18 mouse cellular contexts compared by ENCODE assay signal in genomic region chr6:113492101-113492864, GRCm38 (mm10). TPM values are rescaled to one million over a fixed set of nuclear protein-coding genes. Genes with fewer than 3 reads are reported as not detected.
DNase-seq lines count a peak whose midpoint lies in the region; TF ChIP-seq lines count a peak whose summit lies in the region.
"Had no signal": no experiment of that assay in that cellular context is flagged by ENCODE, and none has a peak within 500 bp of the region (broad histone marks: within the 10 kb centered on the region; RNA-seq: fewer than 3 reads in every experiment).

No protein-coding gene starts in this region.

- H3K9ac ChIP-seq in ES-Bruce4 (ENCODE audit: low read depth, poor library complexity, severe bottlenecking): no peak overlapping the region
- H3K9ac ChIP-seq: hindbrain, embryonic 15.5 days; liver, embryonic 15.5 days; midbrain, embryonic 13.5 days had no signal

- TF ChIP-seq POLR2A in ES-Bruce4 (IDR thresholded peaks at IDR 0.05; ENCODE audit: insufficient read depth, low read length): no peak

- no peak for TF ChIP-seq CTCF in ES-Bruce4 (IDR thresholded peaks at IDR 0.05; ENCODE audit: low read depth, low read length)

- H3K27ac ChIP-seq in ES-Bruce4 (ENCODE audit: insufficient read depth, low read length): no peak overlapping the region
- H3K27ac ChIP-seq: hindbrain, embryonic 15.5 days; liver, embryonic 15.5 days; midbrain, embryonic 13.5 days had no signal

- no peaks in the 10 kb centered on the region for H3K9me3 ChIP-seq in ES-Bruce4 (replicated peaks; ENCODE audit: control insufficient read depth, insufficient read depth, low read length, poor library complexity, severe bottlenecking)
- H3K9me3 ChIP-seq: hindbrain, embryonic 15.5 days; liver, embryonic 15.5 days; midbrain, embryonic 13.5 days had no signal

- no peaks in the 10 kb centered on the region for H3K36me3 ChIP-seq in ES-Bruce4 (ENCODE audit: control insufficient read depth, insufficient read depth, low read length, poor library complexity, severe bottlenecking)
- H3K36me3 ChIP-seq: liver, embryonic 15.5 days had no signal

- peak; percentile 58 to 71 for DNase-seq in frontal cortex, postnatal 36 days (ENCODE audit: low spot score in 2 of 2)
- DNase-seq in frontal cortex, postnatal 14 days (ENCODE audit: low spot score in 2 of 2): no peak
- DNase-seq in layer of hippocampus, postnatal 25 days (ENCODE audit: extremely low spot score in 1 of 2, low spot score in 1 of 2): peak; percentile 34 to 37
- DNase-seq in right cerebral cortex, adult 2 months (ENCODE audit: low spot score in 2 of 2): peak; percentile 70 to 79
- no peak for DNase-seq in kidney, postnatal 4 days
- no peak for DNase-seq in kidney, postnatal 14 days
- DNase-seq: adrenal gland, postnatal 36 days; cerebellum, adult 9-10 months; gastrocnemius, postnatal 25 days; kidney, adult 11 months; kidney, postnatal 36 days; thymus, postnatal 36 days had no signal

- peak overlapping the region; percentile 20 for H3K4me3 ChIP-seq in ES-Bruce4 (ENCODE audit: low read depth, low read length)
- H3K4me3 ChIP-seq: hindbrain, embryonic 15.5 days; liver, embryonic 15.5 days; midbrain, embryonic 13.5 days had no signal

- TF ChIP-seq EP300 in ES-Bruce4 (IDR thresholded peaks at IDR 0.05; ENCODE audit: insufficient read depth, low read depth, low read length): no peak

- H3K27me3 ChIP-seq in ES-Bruce4 (ENCODE audit: control insufficient read depth, insufficient read depth, low read length, poor library complexity, severe bottlenecking): no peaks in the 10 kb centered on the region
- H3K27me3 ChIP-seq: CH12.LX had no signal

- H3K4me1 ChIP-seq in ES-Bruce4 (ENCODE audit: control insufficient read depth, insufficient read depth, low read length): peaks cover 8% of the 10 kb centered on the region

RNA-seq across cellular contexts. Expression of gene Creld1, which starts 9.2 kb away (rescaled TPM):
- 23.2 and 30.7 TPM in 2 replicates for polyA plus RNA-seq in ES-Bruce4 (2011; ENCODE audit: insufficient read depth, insufficient read length, low read depth, missing spikeins)
- total RNA-seq in layer of hippocampus, postnatal 25 days (2021): 100 to 1,000 TPM; 104 to 117 TPM

RNA-seq across cellular contexts. Expression of gene Prrt3, which starts 9.4 kb away (rescaled TPM):
- polyA plus RNA-seq in ES-Bruce4 (2011; ENCODE audit: insufficient read depth, insufficient read length, low read depth, missing spikeins): 0.51 TPM in 1 of 2 replicates, not detected in the other
- total RNA-seq in layer of hippocampus, postnatal 25 days (2021): 10 to 100 TPM; 54.7 to 57.0 TPM
- total RNA-seq: CH12.LX; megakaryocyte progenitor cell, adult 5-6 weeks had no signal

RNA-seq across cellular contexts. Expression of gene Il17rc, which starts 21.1 kb away (rescaled TPM):
- 3.3 TPM in 2 replicates for polyA plus RNA-seq in ES-Bruce4 (2011; ENCODE audit: insufficient read depth, insufficient read length, low read depth, missing spikeins)
- total RNA-seq in layer of hippocampus, postnatal 25 days (2021): 1 to 10 TPM; 6.0 to 6.3 TPM
- total RNA-seq: CH12.LX; megakaryocyte progenitor cell, adult 5-6 weeks had no signal

RNA-seq across cellular contexts. Expression of gene Il17re, which starts 34.0 kb away (rescaled TPM):
- polyA plus RNA-seq in ES-Bruce4 (2011; ENCODE audit: insufficient read depth, insufficient read length, low read depth, missing spikeins): 3.1 and 4.9 TPM in 2 replicates
- total RNA-seq in layer of hippocampus, postnatal 25 days (2021): under 1 TPM; 0.22 to 0.52 TPM

RNA-seq across cellular contexts. Expression of gene Emc3, which starts 39.2 kb away (rescaled TPM):
- 28.4 and 33.5 TPM in 2 replicates for polyA plus RNA-seq in ES-Bruce4 (2011; ENCODE audit: insufficient read depth, insufficient read length, low read depth, missing spikeins)
- 10 to 100 TPM; 76.8 to 85.4 TPM for total RNA-seq in layer of hippocampus, postnatal 25 days (2021)

Comparison
In these comparisons a context has a peak if more than half of its experiments do, and no peak if none do; other contexts are left out.
1. DNase-seq: peak in frontal cortex, postnatal 36 days (2 of 2), layer of hippocampus, postnatal 25 days (2 of 2) and right cerebral cortex, adult 2 months (2 of 2); none in frontal cortex, postnatal 14 days (0 of 2), kidney, postnatal 4 days (0 of 2) and kidney, postnatal 14 days (single experiment).